Mouse (Mus musculus) MEL (cell line): ENCODE measurements at regions not wholly inside any gene's neighbourhood (a gene's known extent, or its start where the extent isn't known, plus 50 kb on each side); places are given as distances from the start of the nearest gene placed in this dataset.

Experiments used
- CHD2 ChIP-seq: IDR thresholded peaks from 2 replicates; pipeline ENCODE4 v1.6.1; 2011; ENCODE audit warnings: low read length, improper control_type of control experiment
- CTCF ChIP-seq, 3 experiments: IDR thresholded peaks in 2 of 3; conservative IDR thresholded peaks in 1 of 3; 2 replicates each; pipeline ENCODE4 v1.5.1; 2011 to 2012; ENCODE audit warnings: low read length in 3 of 3, low read depth in 2 of 3, mild to moderate bottlenecking in 2 of 3, improper control_type of control experiment in 1 of 3, inconsistent platforms in 1 of 3, mixed read lengths in 1 of 3, moderate library complexity in 1 of 3; ENCODE audit not compliant: control insufficient read depth in 1 of 3, insufficient read depth in 1 of 3, poor library complexity in 1 of 3, severe bottlenecking in 1 of 3
- MAX ChIP-seq: IDR thresholded peaks from 2 replicates; pipeline ENCODE4 v1.6.1; 2011; ENCODE audit warnings: low read length, improper control_type of control experiment
- MEF2A ChIP-seq: IDR thresholded peaks from 2 replicates; pipeline ENCODE4 v1.6.1; 2014; ENCODE audit warnings: low read depth, mild to moderate bottlenecking, inconsistent platforms, low read length, improper control_type of control experiment; ENCODE audit not compliant: poor library complexity, insufficient replicate concordance, severe bottlenecking; ENCODE audit errors: extremely low read depth
- POLR2AphosphoS2 ChIP-seq: IDR thresholded peaks from 2 replicates; pipeline ENCODE4 v1.6.1; 2011; ENCODE audit warnings: low read length, improper control_type of control experiment
- TBP ChIP-seq: IDR thresholded peaks from 2 replicates; pipeline ENCODE4 v1.8.0; 2011; ENCODE audit warnings: low read depth, low read length, improper control_type of control experiment

DNA sequence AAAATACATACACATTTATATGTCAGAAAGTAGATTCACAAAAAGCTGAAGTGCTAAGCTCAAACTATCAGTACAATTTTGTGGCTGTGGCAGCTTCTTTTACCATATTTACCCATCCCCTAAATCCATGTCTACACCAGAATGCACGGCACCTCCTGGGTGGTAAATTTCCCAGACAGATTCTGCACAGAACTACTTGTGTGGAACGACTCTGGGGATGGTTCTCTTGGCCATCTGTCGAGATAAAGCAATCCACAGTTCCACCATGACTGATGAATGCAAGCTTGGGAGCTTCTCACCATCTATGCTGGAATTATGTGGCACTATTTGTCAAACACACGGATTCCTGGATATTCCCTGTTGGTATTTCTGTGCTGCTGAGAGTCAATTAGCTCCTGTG, 495.8 kb downstream of the Tmem114 start:
- TF ChIP-seq MAX (no peak), MEF2A (no peak), TBP (no peak), CTCF (IDR thresholded peaks at IDR 0.05 in 2 of 3, conservative IDR thresholded peaks at IDR 0.05 in 1 of 3; ENCODE audit: control insufficient read depth in 1 of 3, insufficient read depth in 1 of 3, low read depth in 2 of 3, low read length in 3 of 3, poor library complexity in 1 of 3, severe bottlenecking in 1 of 3) (no peak), CHD2 (no peak), POLR2AphosphoS2 (no peak)
